Mouse (Mus musculus) kidney, adult 2 months (tissue): Measurements from ENCODE around the gene Spsb1.

ENCODE experiments used
- CTCF ChIP-seq: fragments of 200-500 bp; conservative IDR thresholded peaks from 2 replicates; pipeline ENCODE4 v1.5.1; 2011; ENCODE audit warnings: low read depth, mild to moderate bottlenecking, control low read depth, low read length, moderate library complexity, mixed read lengths; ENCODE audit not compliant: insufficient read depth, insufficient read length
- POLR2A ChIP-seq: fragments of 200-500 bp; IDR thresholded peaks from one replicate; pipeline ENCODE4 v1.6.1; 2011; ENCODE audit warnings: low read depth, low read length, control low read depth

DNA sequence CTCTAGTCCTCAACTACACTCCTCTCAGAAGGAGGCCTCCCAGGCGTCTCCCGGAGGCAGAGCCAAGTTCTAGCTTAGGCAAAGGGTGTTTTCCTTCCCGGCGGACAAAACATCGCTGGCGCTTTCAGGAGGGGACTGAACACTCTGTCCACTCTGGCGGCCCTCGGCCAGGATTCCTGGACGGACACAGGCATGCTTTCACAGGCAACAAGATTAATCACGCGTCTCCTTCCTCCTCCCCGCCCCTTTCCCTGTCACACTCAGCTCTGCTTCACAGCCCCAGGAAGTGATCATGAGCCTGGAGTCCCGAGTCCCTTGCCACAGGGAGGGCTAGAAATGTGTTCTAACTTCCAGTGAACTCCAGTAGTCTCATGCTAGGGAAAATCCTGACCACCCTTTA, 65.0 kb downstream of the Spsb1 start:
- TF ChIP-seq POLR2A (no peak), CTCF (no peak)
